Mouse (Mus musculus): Measurements from ENCODE around the gene Ccdc33. TPM values are rescaled to one million over a fixed set of nuclear protein-coding genes. Genes with fewer than 3 reads are reported as not detected.

Ccdc33 gene
- polyA plus RNA-seq, 1 experiment from 2014 or later, result 0.54 TPM

DNA sequence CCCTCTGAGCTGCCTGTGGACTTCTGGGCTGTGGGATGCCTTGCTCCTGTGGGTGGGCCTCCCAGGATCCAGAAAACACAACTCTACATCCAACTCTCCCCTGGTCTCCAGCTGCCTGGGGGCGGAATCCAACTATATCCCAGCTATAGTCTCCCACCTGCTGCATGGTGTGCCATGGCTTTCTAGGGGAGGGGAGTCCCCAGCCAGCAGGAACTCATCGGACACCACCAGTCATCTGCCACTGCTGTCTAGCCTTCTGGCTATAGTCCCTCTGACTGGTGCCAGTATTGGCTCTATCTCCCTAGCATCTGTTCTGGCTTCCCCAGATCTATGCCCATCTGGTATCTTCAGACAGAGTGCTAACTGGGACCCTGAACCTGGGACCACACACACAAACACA lies 83.1 kb downstream of the Ccdc33 start:
- no peaks in the 10 kb centered on the region for H3K36me3 ChIP-seq (ENCODE audit: control insufficient read depth, insufficient read depth, low read length)
- H3K4me2 ChIP-seq (ENCODE audit: low read length), result no peak overlapping the region
- no peak for DNase-seq
- no peak overlapping the region for H3K4me3 ChIP-seq (replicated peaks; ENCODE audit: low read depth, low read length)
- no peaks in the 10 kb centered on the region for H3K27me3 ChIP-seq (ENCODE audit: control insufficient read depth, insufficient read depth, low read length)
- no peak overlapping the region for H3K9ac ChIP-seq (replicated peaks; ENCODE audit: low read length)
- no peaks in the 10 kb centered on the region for H3K9me3 ChIP-seq (ENCODE audit: control insufficient read depth, low read length)
- 69% methylated on average over 2 of the region's 2 CpGs for WGBS
- H3K27ac ChIP-seq (replicated peaks; ENCODE audit: low read depth, low read length), result no peak overlapping the region
- H3K4me1 ChIP-seq (ENCODE audit: control insufficient read depth, insufficient read depth, low read length), result peaks cover under 1% of the 10 kb centered on the region; the same call in 1 of the 2 replicates
- no peak for ATAC-seq (ENCODE audit: low FRiP score, low TSS enrichment)

DNA sequence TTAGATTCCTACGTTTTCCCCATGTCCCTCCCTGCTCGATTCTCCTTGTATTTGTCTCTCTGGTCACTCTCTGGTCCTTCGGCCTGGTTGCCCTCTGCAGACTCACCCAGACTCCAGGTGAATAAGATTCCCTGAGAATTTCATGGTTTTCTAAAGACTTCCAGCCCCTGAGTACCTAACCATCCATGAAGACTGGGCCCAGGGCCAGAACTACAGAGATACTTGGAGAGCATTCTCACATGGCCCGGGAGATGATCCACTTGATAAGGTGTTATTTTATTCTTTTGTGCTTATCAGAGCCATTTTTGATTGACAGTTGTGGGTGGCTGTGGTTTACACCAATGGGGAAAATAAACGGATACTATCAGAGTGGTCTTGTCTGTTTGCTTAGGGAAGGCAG lies 86.7 kb downstream of the Ccdc33 start:
- H3K27ac ChIP-seq (replicated peaks; ENCODE audit: low read depth, low read length), result no peak overlapping the region
- no peak overlapping the region for H3K4me2 ChIP-seq (ENCODE audit: low read length)
- H3K9ac ChIP-seq (replicated peaks; ENCODE audit: low read length), result no peak overlapping the region
- no peaks in the 10 kb centered on the region for H3K9me3 ChIP-seq (ENCODE audit: control insufficient read depth, low read length)
- H3K4me1 ChIP-seq (ENCODE audit: control insufficient read depth, insufficient read depth, low read length), result no peaks in the 10 kb centered on the region
- ATAC-seq (ENCODE audit: low FRiP score, low TSS enrichment) (no peak), DNase-seq (no peak)
- H3K36me3 ChIP-seq (ENCODE audit: control insufficient read depth, insufficient read depth, low read length), result no peaks in the 10 kb centered on the region
- WGBS, result 82% methylated on average over 5 of the region's 5 CpGs
- H3K4me3 ChIP-seq (replicated peaks; ENCODE audit: low read depth, low read length), result no peak overlapping the region
- H3K27me3 ChIP-seq (ENCODE audit: control insufficient read depth, insufficient read depth, low read length), result no peaks in the 10 kb centered on the region

DNA sequence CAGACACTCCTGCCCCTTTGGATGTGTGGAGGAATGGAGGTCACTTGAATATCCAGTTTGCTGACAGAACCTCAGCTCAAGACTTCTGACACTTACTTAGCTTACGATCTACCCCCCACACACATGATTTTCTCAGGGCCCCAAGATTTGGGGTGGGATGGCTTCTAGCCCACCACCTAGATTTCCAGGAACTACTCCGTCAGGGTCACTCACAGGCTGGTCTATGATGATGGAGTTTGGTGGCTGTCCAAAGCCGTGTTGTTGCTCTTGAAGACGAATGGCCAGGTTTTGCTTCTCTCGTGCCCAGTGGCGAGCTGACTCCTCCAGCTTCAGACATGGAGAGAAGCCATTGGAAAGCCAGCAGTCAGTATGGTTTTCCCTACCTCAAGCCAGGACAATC lies 89.0 kb downstream of the Ccdc33 start:
- H3K36me3 ChIP-seq (ENCODE audit: control insufficient read depth, insufficient read depth, low read length), result no peaks in the 10 kb centered on the region
- H3K27ac ChIP-seq (replicated peaks; ENCODE audit: low read depth, low read length), result no peak overlapping the region
- H3K27me3 ChIP-seq (ENCODE audit: control insufficient read depth, insufficient read depth, low read length), result no peaks in the 10 kb centered on the region
- DNase-seq (no peak), ATAC-seq (ENCODE audit: low FRiP score, low TSS enrichment) (no peak)
- H3K9me3 ChIP-seq (ENCODE audit: control insufficient read depth, low read length), result no peaks in the 10 kb centered on the region
- H3K4me3 ChIP-seq (replicated peaks; ENCODE audit: low read depth, low read length), result no peak overlapping the region
- H3K9ac ChIP-seq (replicated peaks; ENCODE audit: low read length), result no peak overlapping the region
- 92% methylated on average over 6 of the region's 6 CpGs for WGBS
- no peaks in the 10 kb centered on the region for H3K4me1 ChIP-seq (ENCODE audit: control insufficient read depth, insufficient read depth, low read length)
- H3K4me2 ChIP-seq (ENCODE audit: low read length), result no peak overlapping the region

DNA sequence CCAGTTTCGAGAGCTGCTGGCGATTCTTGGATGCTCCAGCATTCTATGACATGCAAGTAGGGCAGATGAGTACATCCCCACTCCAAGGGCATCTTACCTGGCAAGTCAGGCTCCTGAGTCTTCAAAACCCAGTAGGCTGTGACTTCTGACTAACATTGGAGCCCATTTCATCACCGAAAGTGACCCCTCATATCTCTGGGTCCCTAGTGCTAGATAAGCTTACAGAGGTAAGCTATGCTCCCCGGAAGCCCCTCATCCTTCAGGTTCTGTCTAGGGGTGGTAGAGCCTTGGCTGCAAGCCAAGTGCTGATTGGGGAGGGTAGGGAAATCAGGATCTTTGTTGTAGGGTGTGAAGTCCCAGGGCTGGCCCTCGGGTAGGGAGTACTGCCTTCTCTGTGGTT lies 89.8 kb downstream of the Ccdc33 start:
- Histone ChIP-seq H3K4me3 (replicated peaks; ENCODE audit: low read depth, low read length) (no peak overlapping the region), H3K4me2 (ENCODE audit: low read length) (no peak overlapping the region), H3K4me1 (ENCODE audit: control insufficient read depth, insufficient read depth, low read length) (no peaks in the 10 kb centered on the region), H3K9me3 (ENCODE audit: control insufficient read depth, low read length) (no peaks in the 10 kb centered on the region), H3K36me3 (ENCODE audit: control insufficient read depth, insufficient read depth, low read length) (no peaks in the 10 kb centered on the region), H3K27me3 (ENCODE audit: control insufficient read depth, insufficient read depth, low read length) (no peaks in the 10 kb centered on the region), H3K9ac (replicated peaks; ENCODE audit: low read length) (no peak overlapping the region), H3K27ac (replicated peaks; ENCODE audit: low read depth, low read length) (no peak overlapping the region)
- ATAC-seq (ENCODE audit: low FRiP score, low TSS enrichment), result no peak
- 76% methylated on average over 5 of the region's 5 CpGs for WGBS
- DNase-seq, result no peak

- WGBS, result 55% methylated on average over 2 of the region's 2 CpGs
- H3K27ac ChIP-seq (replicated peaks; ENCODE audit: low read depth, low read length), result no peak overlapping the region
- no peaks in the 10 kb centered on the region for H3K27me3 ChIP-seq (ENCODE audit: control insufficient read depth, insufficient read depth, low read length)
- H3K4me2 ChIP-seq (ENCODE audit: low read length), result no peak overlapping the region
- H3K9me3 ChIP-seq (ENCODE audit: control insufficient read depth, low read length), result no peaks in the 10 kb centered on the region
- DNase-seq, result no peak
- no peak overlapping the region for H3K9ac ChIP-seq (replicated peaks; ENCODE audit: low read length)
- no peaks in the 10 kb centered on the region for H3K4me1 ChIP-seq (ENCODE audit: control insufficient read depth, insufficient read depth, low read length)
- ATAC-seq (ENCODE audit: low FRiP score, low TSS enrichment), result no peak
- no peak overlapping the region for H3K4me3 ChIP-seq (replicated peaks; ENCODE audit: low read depth, low read length)
- H3K36me3 ChIP-seq (ENCODE audit: control insufficient read depth, insufficient read depth, low read length), result no peaks in the 10 kb centered on the region
Observed at GRCm38 (mm10) chr9:58027426-58028180, 91.0 kb downstream of the Ccdc33 start.

GRCm38 (mm10) chr9:58025995-58026394 lies 92.6 kb downstream of the Ccdc33 start:
- no peak for DNase-seq
- 89% methylated on average over 9 of the region's 9 CpGs for WGBS
- H3K36me3 ChIP-seq (ENCODE audit: control insufficient read depth, insufficient read depth, low read length), result no peaks in the 10 kb centered on the region
- ATAC-seq (ENCODE audit: low FRiP score, low TSS enrichment), result no peak
- no peaks in the 10 kb centered on the region for H3K27me3 ChIP-seq (ENCODE audit: control insufficient read depth, insufficient read depth, low read length)
- no peaks in the 10 kb centered on the region for H3K4me1 ChIP-seq (ENCODE audit: control insufficient read depth, insufficient read depth, low read length)
- H3K9me3 ChIP-seq (ENCODE audit: control insufficient read depth, low read length), result no peaks in the 10 kb centered on the region
- no peak overlapping the region for H3K9ac ChIP-seq (replicated peaks; ENCODE audit: low read length)
- no peak overlapping the region for H3K4me3 ChIP-seq (replicated peaks; ENCODE audit: low read depth, low read length)
- no peak overlapping the region for H3K4me2 ChIP-seq (ENCODE audit: low read length)
- no peak overlapping the region for H3K27ac ChIP-seq (replicated peaks; ENCODE audit: low read depth, low read length)

- H3K27ac ChIP-seq (replicated peaks; ENCODE audit: low read depth, low read length), result no peak overlapping the region
- no peaks in the 10 kb centered on the region for H3K4me1 ChIP-seq (ENCODE audit: control insufficient read depth, insufficient read depth, low read length)
- H3K36me3 ChIP-seq (ENCODE audit: control insufficient read depth, insufficient read depth, low read length), result no peaks in the 10 kb centered on the region
- DNase-seq (no peak), ATAC-seq (ENCODE audit: low FRiP score, low TSS enrichment) (no peak)
- no peak overlapping the region for H3K4me3 ChIP-seq (replicated peaks; ENCODE audit: low read depth, low read length)
- H3K27me3 ChIP-seq (ENCODE audit: control insufficient read depth, insufficient read depth, low read length), result no peaks in the 10 kb centered on the region
- H3K9me3 ChIP-seq (ENCODE audit: control insufficient read depth, low read length), result no peaks in the 10 kb centered on the region
- no peak overlapping the region for H3K4me2 ChIP-seq (ENCODE audit: low read length)
- H3K9ac ChIP-seq (replicated peaks; ENCODE audit: low read length), result no peak overlapping the region
- 85% methylated on average over 5 of the region's 5 CpGs for WGBS
Observed at GRCm38 (mm10) chr9:58018385-58018784, 100.2 kb downstream of the Ccdc33 start.

GRCm38 (mm10) chr9:58016962-58017361 lies 101.7 kb downstream of the Ccdc33 start:
- Histone ChIP-seq H3K27me3 (ENCODE audit: control insufficient read depth, insufficient read depth, low read length) (no peaks in the 10 kb centered on the region), H3K9me3 (ENCODE audit: control insufficient read depth, low read length) (no peaks in the 10 kb centered on the region), H3K4me3 (replicated peaks; ENCODE audit: low read depth, low read length) (no peak overlapping the region), H3K4me1 (ENCODE audit: control insufficient read depth, insufficient read depth, low read length) (no peaks in the 10 kb centered on the region), H3K36me3 (ENCODE audit: control insufficient read depth, insufficient read depth, low read length) (no peaks in the 10 kb centered on the region), H3K9ac (replicated peaks; ENCODE audit: low read length) (no peak overlapping the region), H3K27ac (replicated peaks; ENCODE audit: low read depth, low read length) (no peak overlapping the region), H3K4me2 (ENCODE audit: low read length) (no peak overlapping the region)
- WGBS, result 78% methylated on average over 3 of the region's 3 CpGs
- ATAC-seq (ENCODE audit: low FRiP score, low TSS enrichment), result no peak
- no peak for DNase-seq

DNA sequence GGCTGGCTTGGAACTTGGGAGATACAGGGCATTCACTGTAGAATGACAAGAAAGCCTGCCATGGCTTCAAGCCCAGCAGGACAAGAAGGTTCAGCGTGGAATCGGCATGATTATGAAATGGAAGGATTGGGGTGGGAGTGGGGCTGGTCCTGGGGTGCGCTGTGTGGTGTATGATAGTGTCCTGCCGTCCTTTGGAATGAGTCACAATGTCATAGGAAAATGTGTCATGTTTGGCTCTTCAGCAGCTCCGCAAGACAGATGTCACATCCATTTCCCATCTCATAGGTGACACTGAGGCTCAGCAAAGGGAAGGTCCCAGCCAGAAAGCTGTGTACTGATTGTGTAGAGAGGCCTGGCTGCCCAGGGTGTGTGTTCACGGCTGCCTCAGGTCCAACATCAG lies 102.8 kb downstream of the Ccdc33 start:
- H3K36me3 ChIP-seq (ENCODE audit: control insufficient read depth, insufficient read depth, low read length), result no peaks in the 10 kb centered on the region
- WGBS, result 85% methylated on average over 6 of the region's 6 CpGs
- no peaks in the 10 kb centered on the region for H3K27me3 ChIP-seq (ENCODE audit: control insufficient read depth, insufficient read depth, low read length)
- no peaks in the 10 kb centered on the region for H3K4me1 ChIP-seq (ENCODE audit: control insufficient read depth, insufficient read depth, low read length)
- no peak overlapping the region for H3K27ac ChIP-seq (replicated peaks; ENCODE audit: low read depth, low read length)
- DNase-seq (no peak), ATAC-seq (ENCODE audit: low FRiP score, low TSS enrichment) (no peak)
- H3K4me3 ChIP-seq (replicated peaks; ENCODE audit: low read depth, low read length), result no peak overlapping the region
- no peaks in the 10 kb centered on the region for H3K9me3 ChIP-seq (ENCODE audit: control insufficient read depth, low read length)
- H3K4me2 ChIP-seq (ENCODE audit: low read length), result no peak overlapping the region
- H3K9ac ChIP-seq (replicated peaks; ENCODE audit: low read length), result no peak overlapping the region
